Mouse (Mus musculus) G1E (cell line): ENCODE measurements around the gene Nap1l4.

Experiments used
- CTCF ChIP-seq: IDR thresholded peaks from 2 replicates; pipeline ENCODE4 v1.5.1; 2012; ENCODE audit warnings: low read depth, low read length, inconsistent platforms, mixed read lengths
- GATA1 ChIP-seq: IDR thresholded peaks from 2 replicates; pipeline ENCODE4 v1.6.1; 2012; ENCODE audit warnings: borderline replicate concordance, low read length, inconsistent platforms, mixed read lengths
- GATA2 ChIP-seq: IDR thresholded peaks from 2 replicates; pipeline ENCODE4 v1.6.1; 2012; ENCODE audit warnings: low read depth, low read length, inconsistent platforms, borderline replicate concordance
- POLR2AphosphoS5 ChIP-seq: IDR thresholded peaks from 2 replicates; pipeline ENCODE4 v1.6.1; 2012; ENCODE audit warnings: low read depth, low read length, inconsistent platforms; ENCODE audit not compliant: insufficient replicate concordance
- TAL1 ChIP-seq: conservative IDR thresholded peaks from 2 replicates; pipeline ENCODE4 v1.6.1; 2012; ENCODE audit warnings: low read depth, low read length, inconsistent platforms, mixed read lengths

DNA sequence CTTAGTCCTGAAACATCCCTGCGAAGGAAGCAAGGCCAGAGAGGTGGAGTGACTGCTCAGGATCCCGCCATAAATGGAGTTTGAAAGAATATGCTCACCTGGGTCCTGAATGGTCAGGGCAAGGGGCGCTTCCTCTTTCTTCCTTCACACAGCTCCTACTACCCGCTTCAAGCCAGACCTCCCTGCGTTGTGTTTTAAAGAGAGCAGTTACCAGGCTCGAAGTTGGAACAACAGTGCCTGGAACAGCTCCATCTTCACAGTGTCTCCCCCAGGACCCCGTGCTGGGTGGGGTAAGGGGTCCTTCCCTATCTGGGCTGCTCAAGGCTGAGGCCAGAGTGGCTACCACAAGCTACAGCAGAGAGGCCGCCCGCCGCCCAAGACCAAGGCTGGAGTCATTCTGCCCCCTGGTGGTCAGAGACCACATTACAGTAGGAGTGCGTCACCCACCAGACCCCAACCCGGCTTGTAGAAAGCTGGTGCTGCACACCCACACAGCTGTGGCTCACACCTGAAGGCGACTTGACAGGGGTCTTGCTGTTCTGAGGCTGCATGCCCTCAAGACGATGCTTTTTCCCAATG lies 82.7 kb downstream of the Nap1l4 start:
- TF ChIP-seq TAL1 (no peak), CTCF (peak; percentile 65), POLR2AphosphoS5 (no peak), GATA2 (no peak), GATA1 (no peak)
